Mouse (Mus musculus): ENCODE measurements around the gene 1700020L24Rik. TPM values are rescaled to one million over a fixed set of nuclear protein-coding genes. Genes with fewer than 3 reads are reported as not detected.

1700020L24Rik gene
- polyA plus RNA-seq, 2 experiments = 1.9 to 2.1 TPM

DNA sequence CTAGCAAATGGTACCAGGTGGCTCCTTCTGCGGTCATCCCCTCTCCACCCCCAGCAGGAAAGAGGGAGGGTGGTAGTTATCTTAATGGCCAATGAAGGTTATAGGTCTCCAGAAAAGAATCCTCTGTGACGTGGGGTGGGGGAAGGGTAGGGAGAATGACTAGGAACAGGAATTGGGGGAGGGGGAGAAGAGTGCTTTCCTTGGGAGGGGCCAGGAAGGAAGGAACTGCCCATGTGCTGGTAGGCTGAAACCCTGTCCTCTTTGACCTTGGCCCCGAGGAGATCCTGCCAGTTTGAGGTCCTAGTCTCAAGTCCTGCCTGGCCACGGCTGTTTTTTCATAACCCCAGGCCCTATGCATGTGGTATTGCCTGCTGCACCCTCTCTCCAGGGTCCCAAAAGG, 11.8 kb downstream of the 1700020L24Rik start:
- Histone ChIP-seq H3K4me3 (ENCODE audit: insufficient read depth in 1 of 2, low read depth in 2 of 2, low read length in 2 of 2) (no peak overlapping the region), H3K27ac (no peak overlapping the region), H3K4me1 (replicated peaks; ENCODE audit: control insufficient read depth in 2 of 2, insufficient read depth in 2 of 2, low read length in 1 of 2) (peaks cover under 1 to 5% of the 10 kb centered on the region in 2 experiments; a peak in 3 of 4 replicates), H3K9ac (replicated peaks) (no peak overlapping the region), H3K27me3 (ENCODE audit: control insufficient read depth, insufficient read depth, low read length) (peaks cover 14% of the 10 kb centered on the region), H3K36me3 (replicated peaks; ENCODE audit: control insufficient read depth, insufficient read depth, low read depth) (no peaks in the 10 kb centered on the region), H3K9me3 (ENCODE audit: control insufficient read depth, low read length) (no peaks in the 10 kb centered on the region), H3K4me2 (ENCODE audit: low read depth) (no peak overlapping the region)
- DNase-seq (ENCODE audit: low read depth in 3 of 3, low spot score in 3 of 3) (no peak), ATAC-seq (ENCODE audit: insufficient read depth) (no peak)
- TF ChIP-seq CTCF (IDR thresholded peaks at IDR 0.05; ENCODE audit: low read depth) (no peak), EP300 (IDR thresholded peaks at IDR 0.05; ENCODE audit: low read depth) (no peak)
- 33% methylated on average over 4 of the region's 4 CpGs for WGBS (ENCODE audit: insufficient replicate concordance)

GRCm38 (mm10) chr11:83450550-83450949, 13.1 kb downstream of the 1700020L24Rik start:
- H3K4me2 ChIP-seq (ENCODE audit: low read depth) = no peak overlapping the region
- 32% methylated on average over 1 of the region's 1 CpGs for WGBS (ENCODE audit: insufficient replicate concordance)
- ATAC-seq (ENCODE audit: insufficient read depth) (no peak), DNase-seq (ENCODE audit: low read depth in 3 of 3, low spot score in 3 of 3) (no peak)
- H3K27me3 ChIP-seq (ENCODE audit: control insufficient read depth, insufficient read depth, low read length) = peaks cover 2% of the 10 kb centered on the region
- no peak for TF ChIP-seq EP300 (IDR thresholded peaks at IDR 0.05; ENCODE audit: low read depth)
- TF ChIP-seq CTCF (IDR thresholded peaks at IDR 0.05; ENCODE audit: low read depth) = no peak
- no peaks in the 10 kb centered on the region for H3K36me3 ChIP-seq (replicated peaks; ENCODE audit: control insufficient read depth, insufficient read depth, low read depth)
- no peak overlapping the region for H3K27ac ChIP-seq
- peaks cover 4 to 17% of the 10 kb centered on the region in 2 experiments; a peak in 3 of 4 replicates for H3K4me1 ChIP-seq (replicated peaks; ENCODE audit: control insufficient read depth in 2 of 2, insufficient read depth in 2 of 2, low read length in 1 of 2)
- no peak overlapping the region for H3K4me3 ChIP-seq (ENCODE audit: insufficient read depth in 1 of 2, low read depth in 2 of 2, low read length in 2 of 2)
- no peaks in the 10 kb centered on the region for H3K9me3 ChIP-seq (ENCODE audit: control insufficient read depth, low read length)
- H3K9ac ChIP-seq (replicated peaks) = no peak overlapping the region

- H3K4me2 ChIP-seq (ENCODE audit: low read depth) = no peak overlapping the region
- H3K27me3 ChIP-seq (ENCODE audit: control insufficient read depth, insufficient read depth, low read length) = no peaks in the 10 kb centered on the region; the same call in none of the 2 replicates
- no peak overlapping the region for H3K9ac ChIP-seq (replicated peaks)
- H3K27ac ChIP-seq = no peak overlapping the region
- DNase-seq (ENCODE audit: low read depth in 3 of 3, low spot score in 3 of 3) = no peak
- TF ChIP-seq EP300 (IDR thresholded peaks at IDR 0.05; ENCODE audit: low read depth) = no peak
- no peak for TF ChIP-seq CTCF (IDR thresholded peaks at IDR 0.05; ENCODE audit: low read depth)
- ATAC-seq (ENCODE audit: insufficient read depth) = no peak
- H3K4me1 ChIP-seq (replicated peaks; ENCODE audit: control insufficient read depth in 2 of 2, insufficient read depth in 2 of 2, low read length in 1 of 2) = peaks cover 4 to 22% of the 10 kb centered on the region in 2 experiments; a peak in 3 of 4 replicates
- no peak overlapping the region for H3K4me3 ChIP-seq (ENCODE audit: insufficient read depth in 1 of 2, low read depth in 2 of 2, low read length in 2 of 2)
- H3K36me3 ChIP-seq (replicated peaks; ENCODE audit: control insufficient read depth, insufficient read depth, low read depth) = no peaks in the 10 kb centered on the region
- H3K9me3 ChIP-seq (ENCODE audit: control insufficient read depth, low read length) = no peaks in the 10 kb centered on the region
- 65% methylated on average over 10 of the region's 10 CpGs for WGBS (ENCODE audit: insufficient replicate concordance)
These were observed 13.8 kb downstream of the 1700020L24Rik start for GRCm38 (mm10) chr11:83451281-83451680.

- Histone ChIP-seq H3K36me3 (replicated peaks; ENCODE audit: control insufficient read depth, insufficient read depth, low read depth) (no peaks in the 10 kb centered on the region), H3K4me1 (replicated peaks; ENCODE audit: control insufficient read depth in 2 of 2, insufficient read depth in 2 of 2, low read length in 1 of 2) (peaks cover 4 to 20% of the 10 kb centered on the region in 2 experiments; a peak in 3 of 4 replicates), H3K27me3 (ENCODE audit: control insufficient read depth, insufficient read depth, low read length) (no peaks in the 10 kb centered on the region), H3K9ac (replicated peaks) (no peak overlapping the region; the same call in 1 of the 2 replicates), H3K4me2 (ENCODE audit: low read depth) (no peak overlapping the region; the same call in 1 of the 2 replicates), H3K9me3 (ENCODE audit: control insufficient read depth, low read length) (no peaks in the 10 kb centered on the region), H3K27ac (no peak overlapping the region), H3K4me3 (ENCODE audit: insufficient read depth in 1 of 2, low read depth in 2 of 2, low read length in 2 of 2) (no peak overlapping the region)
- ATAC-seq (ENCODE audit: insufficient read depth) (no peak), DNase-seq (ENCODE audit: low read depth in 3 of 3, low spot score in 3 of 3) (no peak)
- WGBS (ENCODE audit: insufficient replicate concordance) = 3% methylated on average over 4 of the region's 4 CpGs
- TF ChIP-seq CTCF (IDR thresholded peaks at IDR 0.05; ENCODE audit: low read depth) = no peak
- TF ChIP-seq EP300 (IDR thresholded peaks at IDR 0.05; ENCODE audit: low read depth) = no peak
These were observed 17.1 kb downstream of the 1700020L24Rik start for GRCm38 (mm10) chr11:83454548-83454947.

- no peak overlapping the region for H3K4me2 ChIP-seq (ENCODE audit: low read depth)
- H3K36me3 ChIP-seq (replicated peaks; ENCODE audit: control insufficient read depth, insufficient read depth, low read depth) = no peaks in the 10 kb centered on the region
- WGBS (ENCODE audit: insufficient replicate concordance) = 34% methylated on average over 3 of the region's 3 CpGs
- no peak overlapping the region for H3K4me3 ChIP-seq (ENCODE audit: insufficient read depth in 1 of 2, low read depth in 2 of 2, low read length in 2 of 2)
- no peaks in the 10 kb centered on the region for H3K9me3 ChIP-seq (ENCODE audit: control insufficient read depth, low read length)
- no peaks in the 10 kb centered on the region for H3K27me3 ChIP-seq (ENCODE audit: control insufficient read depth, insufficient read depth, low read length)
- no peak overlapping the region; the same call in 1 of the 2 replicates for H3K9ac ChIP-seq (replicated peaks)
- no peak overlapping the region for H3K27ac ChIP-seq
- H3K4me1 ChIP-seq (replicated peaks; ENCODE audit: control insufficient read depth in 2 of 2, insufficient read depth in 2 of 2, low read length in 1 of 2) = peaks cover 4 to 20% of the 10 kb centered on the region in 2 experiments; a peak in 3 of 4 replicates
- ATAC-seq (ENCODE audit: insufficient read depth) (no peak), DNase-seq (ENCODE audit: low read depth in 3 of 3, low spot score in 3 of 3) (no peak)
- TF ChIP-seq EP300 (IDR thresholded peaks at IDR 0.05; ENCODE audit: low read depth) (no peak), CTCF (IDR thresholded peaks at IDR 0.05; ENCODE audit: low read depth) (no peak)
These were observed 18.1 kb downstream of the 1700020L24Rik start for GRCm38 (mm10) chr11:83455608-83456007.

Measured in liver, embryonic 14.5 days (tissue).